Mouse (Mus musculus): Measurements from ENCODE around the gene Fkbp2.

GRCm38 (mm10) chr19:6940396-6941351, 39.6 kb downstream of the Fkbp2 start:
- TF ChIP-seq CTCF (IDR thresholded peaks at IDR 0.05; ENCODE audit: low read depth) (no peak), EP300 (IDR thresholded peaks at IDR 0.05; ENCODE audit: low read depth) (no peak)

Data from liver, postnatal 0 days (tissue).